Mouse (Mus musculus) cerebellum, adult 2 months (tissue): ENCODE data around the gene Kbtbd4.

ENCODE experiments used
- CTCF ChIP-seq: fragments of 200-500 bp; IDR thresholded peaks from 2 replicates; pipeline ENCODE4 v1.5.1; 2011; ENCODE audit warnings: low read depth, mild to moderate bottlenecking, control low read depth, low read length, moderate library complexity, borderline replicate concordance; ENCODE audit not compliant: insufficient read depth
- POLR2A ChIP-seq: fragments of 200-500 bp; IDR thresholded peaks from 2 replicates; pipeline ENCODE4 v1.6.1; 2011; ENCODE audit warnings: low read length, control low read depth, borderline replicate concordance; ENCODE audit not compliant: insufficient read depth

DNA sequence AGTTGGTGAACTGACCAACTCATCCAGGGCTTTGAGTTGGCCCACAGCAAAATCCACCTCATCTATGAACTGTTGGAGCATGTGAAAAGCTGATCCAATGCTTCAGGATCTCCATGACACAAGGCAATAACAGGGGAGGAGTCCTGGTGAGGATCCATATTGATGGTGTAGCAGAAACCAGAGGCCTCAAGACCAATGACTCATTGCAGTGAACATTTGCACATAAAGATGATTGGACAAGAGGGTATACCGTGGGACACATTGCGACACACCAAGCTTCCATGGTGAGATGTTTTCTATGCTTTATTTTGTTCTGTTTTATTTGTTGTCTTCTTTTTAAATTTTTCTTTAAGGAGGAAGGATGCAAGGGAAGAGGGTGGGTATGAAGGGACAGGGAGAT, 18.1 kb downstream of the Kbtbd4 start:
- TF ChIP-seq CTCF, result no peak
- TF ChIP-seq POLR2A, result no peak
